Mouse (Mus musculus): ENCODE results near the gene Sept9.

Sept9 gene

DNA sequence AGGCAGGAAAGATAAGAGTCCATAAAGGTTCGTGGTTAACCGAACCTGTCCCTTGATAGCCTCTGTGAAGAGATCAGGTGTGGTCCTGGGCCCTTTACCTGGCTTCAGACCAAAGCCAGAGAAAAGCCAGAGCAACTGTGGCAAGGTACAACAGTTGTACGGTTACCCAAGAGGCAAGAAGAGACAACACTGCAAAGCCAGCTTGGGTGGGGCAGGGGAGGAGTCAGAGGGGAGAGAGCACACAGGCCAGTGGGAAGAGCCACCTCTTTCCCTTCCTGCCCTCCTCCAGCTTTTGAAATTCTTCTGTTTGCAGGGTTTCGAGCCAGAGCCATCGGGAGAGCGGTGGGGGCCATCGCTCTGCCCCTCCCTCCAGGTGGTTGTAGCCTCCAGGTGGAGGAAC, 174.8 kb downstream of the Sept9 start:
- no peak for DNase-seq (ENCODE audit: low spot score in 2 of 2)

DNA sequence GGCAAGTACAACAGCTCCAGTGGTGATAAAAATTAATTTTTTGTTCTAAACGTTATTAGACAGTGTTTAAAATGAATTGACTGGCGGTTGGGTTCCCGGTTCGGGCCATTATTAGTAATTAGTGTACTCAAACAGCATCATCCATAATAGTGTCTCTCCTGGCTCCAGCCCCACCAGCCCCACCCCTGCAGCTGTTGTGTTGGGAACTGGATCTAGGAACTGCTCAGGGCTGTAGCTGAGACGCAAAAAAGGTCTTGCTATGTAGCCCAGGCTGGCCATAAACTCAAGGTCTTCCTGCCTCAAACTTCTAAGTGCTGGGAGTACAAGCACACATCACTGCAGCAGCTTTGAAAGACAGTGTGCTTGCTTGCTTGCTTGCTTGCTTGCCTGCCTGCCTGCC, 180.3 kb downstream of the Sept9 start:
- no peak for DNase-seq (ENCODE audit: low spot score in 2 of 2)

DNA sequence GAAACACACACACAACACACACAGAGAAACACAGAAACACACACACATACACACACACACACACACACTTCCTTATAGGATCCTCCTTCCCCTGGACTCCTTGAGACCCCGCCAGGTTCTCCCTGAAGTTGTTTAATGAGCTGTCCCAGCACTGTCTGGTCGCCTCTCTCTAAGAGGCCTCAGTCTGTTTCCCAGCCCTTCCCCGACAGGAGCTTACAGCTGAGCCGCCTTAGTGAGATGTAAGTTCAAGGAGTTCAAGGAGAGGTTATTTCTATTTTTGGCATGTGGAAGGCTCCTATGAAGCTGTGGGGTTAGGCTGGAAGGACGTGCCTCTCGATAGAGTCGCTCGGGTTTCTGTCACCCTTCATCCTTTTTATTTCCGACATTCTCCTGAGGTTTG, 184.8 kb downstream of the Sept9 start:
- DNase-seq (ENCODE audit: low spot score in 2 of 2): no peak

DNA sequence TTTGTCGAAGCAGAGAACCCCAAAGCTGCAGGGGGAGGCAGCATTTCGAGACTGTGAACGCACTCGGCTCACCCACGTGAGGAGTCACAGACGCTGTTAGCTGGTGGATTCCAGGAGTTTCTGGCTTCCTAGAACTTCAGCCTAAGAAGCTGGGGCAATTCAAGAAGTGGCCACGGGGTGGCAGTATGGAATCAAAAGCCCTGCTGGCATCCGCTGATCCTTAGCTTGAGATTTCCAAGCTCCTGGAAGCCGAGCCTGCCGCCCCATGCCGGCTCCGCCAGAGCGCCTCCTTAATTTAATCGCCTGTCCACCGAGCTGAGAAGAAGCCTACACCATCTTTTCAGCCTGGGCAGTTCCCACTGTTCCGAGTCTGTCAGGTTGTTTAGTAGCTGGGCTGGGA, 185.4 kb downstream of the Sept9 start:
- DNase-seq (ENCODE audit: low spot score in 2 of 2): peak; percentile 80 to 91

DNA sequence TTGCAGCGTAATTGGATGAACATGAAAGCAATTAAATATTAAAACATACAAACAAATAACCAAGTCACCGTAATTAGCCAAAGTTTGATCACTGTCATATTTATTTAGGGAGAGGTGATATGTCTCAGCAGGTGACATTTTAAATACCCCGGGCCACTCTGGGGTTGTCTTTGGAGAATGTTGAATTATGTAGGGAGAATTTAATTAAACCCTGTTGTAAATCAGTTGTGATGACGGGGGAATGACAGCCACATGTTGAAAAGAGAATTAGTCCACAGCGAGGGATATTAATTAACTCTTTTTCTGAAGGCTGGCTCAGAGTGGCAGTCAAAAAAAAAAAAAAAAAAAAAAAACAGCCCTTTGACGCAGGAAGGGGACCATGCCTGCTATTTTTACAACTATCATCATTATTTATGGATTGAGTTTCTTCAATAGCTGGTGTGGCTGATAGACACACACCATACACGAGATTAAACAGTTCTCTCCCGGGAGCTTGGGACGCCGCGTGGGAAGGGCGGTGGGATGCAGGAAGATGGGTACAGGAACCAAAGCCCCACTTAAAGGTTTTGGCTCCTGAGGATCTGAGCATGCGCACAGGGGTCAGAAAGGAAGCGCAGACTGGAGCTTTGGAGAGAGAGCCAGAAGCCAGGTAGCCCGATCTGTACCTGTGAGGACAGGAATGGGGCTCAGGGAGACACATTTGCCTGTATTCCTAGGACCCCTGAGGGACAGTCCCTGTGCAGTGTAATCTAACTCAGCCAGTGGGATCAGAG, 186.1 kb downstream of the Sept9 start:
- no peak for DNase-seq (ENCODE audit: low spot score in 2 of 2)

DNA sequence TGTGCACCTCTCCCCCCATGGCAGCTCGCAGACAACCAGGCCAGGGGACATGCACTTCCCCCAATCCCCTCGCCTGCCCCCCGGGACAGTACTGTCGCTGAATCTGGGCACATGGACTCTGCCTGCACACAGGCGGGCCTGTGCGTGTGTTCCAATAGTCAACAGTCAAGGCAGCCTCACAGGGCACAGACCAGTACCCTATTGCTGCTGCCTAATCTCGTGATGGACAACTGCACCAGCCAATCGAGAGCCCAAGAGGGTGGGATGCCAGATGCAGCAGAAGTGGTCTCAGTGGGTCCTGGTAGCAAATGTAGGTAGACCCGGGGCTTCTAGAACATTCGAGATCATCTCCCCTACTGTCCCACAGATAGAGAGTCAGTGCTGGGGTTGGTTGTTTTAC, 187.8 kb downstream of the Sept9 start:
- no peak for DNase-seq (ENCODE audit: low spot score in 2 of 2)

DNA sequence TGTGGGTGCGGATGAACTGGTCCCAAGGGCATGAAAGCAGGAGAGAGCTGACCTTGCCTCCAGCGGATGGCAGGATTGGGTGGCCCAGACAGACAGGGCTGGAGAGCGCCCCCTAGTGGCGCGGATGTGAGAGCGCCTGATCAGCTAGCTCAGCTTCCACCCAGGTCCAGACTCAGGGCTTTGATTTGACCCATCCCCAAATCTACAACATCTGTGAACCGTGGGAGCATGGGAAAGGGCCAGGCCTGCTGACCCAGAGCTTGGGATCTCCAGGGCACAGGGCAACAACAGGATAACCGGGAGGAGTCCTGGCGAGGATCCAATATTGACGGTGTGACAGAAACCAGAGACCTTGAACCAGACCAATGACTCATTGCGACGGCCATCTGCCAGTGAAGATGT, 190.5 kb downstream of the Sept9 start:
- DNase-seq (ENCODE audit: low spot score in 2 of 2): peak in 1 of 2 experiments; percentile 33

DNA sequence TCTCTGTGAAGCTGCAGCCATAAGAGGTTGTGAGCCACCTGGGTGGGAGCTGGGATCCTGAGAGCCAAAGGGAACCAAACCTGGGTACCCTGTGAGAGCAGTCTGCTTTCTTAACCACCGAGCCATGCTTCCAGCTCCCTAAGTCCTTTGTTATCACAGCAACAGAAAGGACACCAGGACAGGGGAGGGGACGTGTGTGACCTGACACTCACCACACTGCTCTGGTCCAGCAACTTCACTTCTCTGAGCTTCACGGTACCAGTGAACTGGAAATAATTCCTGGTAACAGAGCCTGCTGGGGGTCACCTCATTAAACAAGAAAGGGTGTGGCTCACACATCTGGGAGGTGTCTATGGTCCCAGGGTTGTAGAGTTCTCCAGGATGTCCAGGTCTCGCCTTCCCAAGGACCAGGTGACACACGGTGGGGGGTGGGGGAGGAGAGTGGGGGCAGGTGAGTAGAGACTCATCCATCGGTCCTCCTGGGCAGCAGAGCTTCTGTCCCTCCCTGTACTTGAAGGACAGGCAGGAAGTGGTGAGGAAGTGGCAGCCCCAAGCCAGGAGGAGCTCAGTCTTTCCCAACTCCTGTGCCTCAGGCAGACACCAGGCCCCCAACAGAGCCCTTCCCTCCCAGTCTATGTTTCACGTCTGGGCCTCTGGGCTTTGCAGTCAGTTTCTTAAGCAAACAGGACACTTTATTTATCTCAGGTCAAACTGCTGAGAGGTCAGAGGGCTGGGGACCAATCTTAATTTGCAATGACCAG, 191.5 kb downstream of the Sept9 start:
- DNase-seq (ENCODE audit: low spot score in 2 of 2): no peak

DNA sequence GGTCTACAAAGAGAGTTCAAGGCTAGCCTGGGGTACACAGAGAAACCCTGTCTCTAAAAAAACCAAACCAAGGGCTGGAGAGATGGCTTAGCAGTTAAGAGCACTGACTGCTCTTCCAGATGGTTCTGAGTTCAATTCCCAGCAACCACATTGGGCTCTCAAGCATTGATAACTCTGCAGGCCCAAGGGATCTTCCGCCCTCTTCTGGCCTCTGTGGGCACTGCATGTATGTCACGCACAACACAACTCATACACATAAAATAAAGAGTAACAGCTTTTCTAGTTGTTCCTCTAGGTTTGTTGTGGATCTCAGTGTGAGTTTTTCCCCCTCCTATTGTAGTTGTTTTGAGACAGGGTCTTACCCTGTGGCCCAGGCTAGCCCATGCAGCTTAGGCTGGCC, 192.8 kb downstream of the Sept9 start:
- DNase-seq (ENCODE audit: low spot score in 2 of 2): no peak

DNA sequence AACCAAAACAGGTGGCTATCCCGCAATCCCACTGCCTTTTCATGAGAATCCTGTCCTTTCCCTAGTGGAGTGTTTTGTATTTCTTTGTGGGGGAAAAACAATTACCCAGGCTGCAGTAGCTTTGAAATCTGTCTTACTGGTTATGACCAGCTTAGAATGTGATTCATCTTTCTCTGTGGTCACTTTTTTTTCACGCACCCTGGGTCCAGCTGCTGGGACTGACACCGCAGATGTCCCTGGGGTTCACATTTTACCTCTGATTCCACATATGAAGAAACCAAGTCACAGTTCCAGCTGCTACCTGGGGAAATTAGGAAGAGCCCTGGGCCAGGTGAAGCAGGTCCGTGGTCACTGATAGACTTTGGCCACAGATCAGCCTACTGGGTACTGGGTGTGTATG, 194.3 kb downstream of the Sept9 start:
- DNase-seq (ENCODE audit: low spot score in 2 of 2): no peak

DNA sequence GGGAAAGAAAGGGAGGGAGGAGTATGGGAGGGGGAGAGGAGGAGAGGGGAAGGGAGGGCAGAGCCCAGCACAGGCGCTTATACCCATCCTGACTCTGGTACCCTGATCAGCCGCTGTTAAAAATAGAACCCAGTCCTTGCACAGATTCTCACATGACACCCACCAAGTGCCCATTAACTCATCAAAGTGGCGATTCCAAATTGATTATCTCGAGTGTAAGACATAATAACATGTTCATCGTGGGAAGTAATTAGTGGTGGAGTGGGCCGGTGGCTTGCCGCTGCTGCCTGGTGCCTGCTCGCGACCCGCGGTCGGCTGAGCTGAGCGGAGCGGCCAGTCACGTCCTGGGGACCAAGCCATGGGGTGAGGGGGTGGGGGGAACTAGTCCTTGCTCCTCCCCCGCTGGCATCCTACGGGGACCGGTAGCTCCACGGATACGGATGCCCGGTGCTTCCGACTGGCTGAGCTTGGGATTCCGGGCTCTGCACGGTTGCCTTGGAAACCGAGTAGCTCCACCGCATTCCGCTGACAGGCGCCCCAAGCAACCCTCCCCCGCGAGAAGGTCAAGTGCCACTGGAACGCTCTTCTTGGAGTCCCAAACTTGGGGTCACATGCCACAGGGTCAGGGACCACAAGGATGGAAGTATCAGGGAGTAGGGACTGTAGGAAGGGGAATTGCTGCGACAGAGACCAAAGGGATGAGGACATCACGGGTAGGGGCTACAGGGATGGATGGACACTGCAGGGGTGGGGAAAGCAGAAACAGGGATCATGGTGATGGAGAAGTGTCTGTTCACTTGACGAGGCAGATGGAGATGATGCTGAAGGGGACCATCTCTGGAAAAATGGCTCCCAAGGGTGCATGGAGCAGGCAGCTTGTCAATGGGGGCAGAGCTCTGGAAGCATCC, 195.0 kb downstream of the Sept9 start:
- no peak for DNase-seq (ENCODE audit: low spot score in 2 of 2)

DNA sequence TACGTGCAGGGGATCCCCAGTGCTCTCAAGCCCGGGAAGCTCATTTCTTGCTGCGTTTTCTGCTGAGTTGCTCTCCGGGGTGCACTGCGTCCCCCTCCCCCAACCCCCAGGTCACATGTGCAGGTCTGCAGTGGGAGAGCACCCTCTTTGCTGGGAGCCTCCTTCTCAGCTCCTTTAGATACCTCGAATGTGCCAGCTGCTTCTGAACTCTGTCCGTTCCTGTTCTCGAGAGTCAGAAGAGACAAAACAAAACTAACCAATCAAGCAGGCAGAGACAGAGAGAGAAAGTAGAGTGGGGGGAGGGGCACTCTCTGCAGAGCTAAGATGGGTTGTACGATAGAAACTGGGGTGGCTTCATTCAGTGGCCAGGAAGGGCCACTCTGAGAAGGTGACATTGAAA, 195.8 kb downstream of the Sept9 start:
- no peak for DNase-seq (ENCODE audit: low spot score in 2 of 2)

DNA sequence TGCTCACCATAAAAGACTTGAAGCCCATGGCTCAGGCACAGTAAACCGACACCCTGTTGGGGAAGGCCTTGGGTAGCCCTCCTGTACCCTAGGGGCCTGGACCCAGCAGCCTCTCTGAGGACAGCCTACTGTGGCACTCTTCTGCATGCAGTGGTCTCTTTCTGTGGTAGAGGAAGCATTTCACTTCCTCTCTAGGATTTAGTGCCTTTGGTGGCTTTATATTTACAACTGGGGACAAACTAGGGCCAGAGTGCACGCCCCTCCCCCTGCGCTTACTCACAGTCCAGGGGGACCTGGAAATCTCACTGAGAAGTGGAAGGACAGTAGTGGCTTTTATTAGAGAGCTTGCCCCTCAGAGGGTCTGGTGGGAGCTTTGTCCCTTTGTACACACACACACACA, 197.5 kb downstream of the Sept9 start:
- DNase-seq (ENCODE audit: low spot score in 2 of 2): no peak

DNA sequence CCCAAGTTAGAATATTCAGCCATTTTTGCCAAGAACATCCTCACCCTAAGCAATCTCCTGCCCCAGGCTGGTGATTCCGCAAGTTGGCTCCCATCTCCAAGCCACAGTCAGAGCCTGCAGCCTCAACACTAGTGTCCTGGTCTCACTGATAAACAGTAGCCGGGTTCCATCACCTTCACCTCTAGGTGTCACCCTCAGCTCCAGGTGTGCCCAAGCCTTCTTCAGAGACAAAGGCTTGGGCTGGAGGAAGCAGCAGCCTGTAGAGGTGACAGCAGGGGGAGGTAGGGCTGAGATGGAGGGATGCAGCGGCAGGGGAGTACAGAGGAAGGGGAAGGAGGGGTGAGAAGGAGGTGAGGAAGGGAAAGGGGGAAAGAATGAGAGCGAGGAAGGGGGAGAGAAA, 198.3 kb downstream of the Sept9 start:
- no peak for DNase-seq (ENCODE audit: low spot score in 2 of 2)

DNA sequence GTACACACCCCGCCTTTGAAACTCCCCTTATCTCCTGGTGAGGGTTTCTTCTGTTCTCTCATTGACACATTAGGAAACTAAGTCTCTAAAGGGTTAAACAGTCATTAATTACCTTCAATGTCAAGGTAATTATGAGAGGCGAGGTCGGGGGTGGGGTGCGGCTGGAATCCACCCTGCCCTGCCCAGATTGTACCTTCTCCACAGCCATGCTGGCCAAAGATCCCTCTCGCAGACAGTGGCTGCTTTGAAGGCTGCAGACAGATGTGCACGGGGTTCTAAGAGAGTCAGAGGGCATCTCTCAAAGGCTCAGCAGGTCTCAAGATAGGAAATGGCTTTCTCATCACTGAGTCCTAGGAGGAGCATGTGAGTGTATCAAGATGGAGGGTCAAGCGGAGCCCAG, 198.7 kb downstream of the Sept9 start:
- no peak for DNase-seq (ENCODE audit: low spot score in 2 of 2)

DNA sequence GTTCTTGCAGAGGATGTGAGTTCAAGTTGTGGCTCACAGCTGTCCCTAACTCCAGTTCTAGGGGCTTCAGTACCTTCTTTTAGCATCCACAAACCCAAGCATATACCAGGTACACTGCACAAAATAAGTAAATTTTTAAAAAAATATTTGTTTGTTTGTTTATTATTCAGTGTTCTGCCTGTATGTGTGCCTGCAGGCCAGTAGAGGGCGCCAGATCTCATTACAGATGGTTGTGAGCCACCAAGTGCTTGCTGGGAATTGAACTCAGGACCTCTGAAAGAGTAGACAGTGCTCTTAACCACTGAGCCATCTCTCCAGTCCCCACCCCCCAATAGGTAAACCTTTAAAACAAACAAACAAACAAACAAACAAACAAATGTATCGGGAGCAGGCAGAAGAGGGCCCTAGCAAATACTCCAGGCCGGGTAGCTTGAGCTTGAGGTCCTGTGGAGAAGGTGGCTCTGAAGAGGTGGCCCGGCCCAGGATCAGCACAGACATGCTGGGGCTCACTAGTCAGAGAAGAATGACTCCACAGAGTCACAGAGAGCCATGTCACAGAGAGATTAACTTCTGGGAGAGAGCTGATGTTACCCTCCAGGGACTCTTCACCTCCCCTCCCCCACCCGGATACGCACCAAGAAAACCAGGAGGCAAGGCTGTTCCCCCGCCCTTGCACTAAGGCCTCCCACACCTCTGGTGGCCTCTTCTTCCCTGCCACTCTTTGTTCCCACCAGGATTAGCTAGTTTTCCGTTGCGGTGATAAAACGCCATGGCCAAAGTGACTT, 202.3 kb downstream of the Sept9 start:
- DNase-seq (ENCODE audit: low spot score in 2 of 2): no peak

DNA sequence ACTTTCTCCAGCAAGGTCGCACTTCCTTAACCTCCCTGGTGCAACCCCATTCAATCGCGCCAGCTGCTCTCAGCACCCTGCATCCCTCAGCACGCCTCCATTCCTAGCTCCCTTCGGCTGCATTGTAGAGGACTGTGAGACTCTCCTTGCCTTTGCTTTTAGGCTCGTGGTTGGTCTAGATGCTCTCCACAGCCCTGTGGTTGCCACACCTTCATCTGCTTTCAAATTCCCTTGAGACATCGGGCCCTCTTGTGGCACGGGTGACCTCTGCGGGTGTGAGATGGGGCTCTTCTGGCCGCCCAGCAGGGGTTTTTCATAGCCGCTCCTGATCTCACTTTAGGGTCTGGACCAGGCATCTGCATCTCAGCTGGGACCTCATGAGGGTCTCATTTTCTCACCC, 203.1 kb downstream of the Sept9 start:
- no peak for DNase-seq (ENCODE audit: low spot score in 2 of 2)

DNA sequence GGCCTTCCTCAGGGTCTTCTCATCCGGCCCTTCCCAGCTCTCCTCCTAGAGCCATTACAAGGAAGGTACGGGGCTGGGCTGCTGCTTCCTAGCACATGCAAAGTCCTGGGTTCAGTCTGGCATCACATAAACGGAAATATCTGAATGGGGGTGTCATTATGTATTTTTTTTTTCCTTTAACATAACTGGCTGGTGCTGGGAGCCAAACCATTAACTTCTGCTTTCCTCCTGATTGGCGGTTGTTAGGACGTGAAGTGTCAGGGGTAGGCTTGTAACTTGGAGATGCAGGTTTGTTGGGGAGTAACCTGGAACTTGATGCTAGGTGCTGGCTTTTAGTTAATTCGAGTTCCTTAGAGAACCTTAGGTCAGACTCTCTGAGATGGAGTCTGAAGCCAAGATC, 203.6 kb downstream of the Sept9 start:
- no peak for DNase-seq (ENCODE audit: low spot score in 2 of 2)

DNA sequence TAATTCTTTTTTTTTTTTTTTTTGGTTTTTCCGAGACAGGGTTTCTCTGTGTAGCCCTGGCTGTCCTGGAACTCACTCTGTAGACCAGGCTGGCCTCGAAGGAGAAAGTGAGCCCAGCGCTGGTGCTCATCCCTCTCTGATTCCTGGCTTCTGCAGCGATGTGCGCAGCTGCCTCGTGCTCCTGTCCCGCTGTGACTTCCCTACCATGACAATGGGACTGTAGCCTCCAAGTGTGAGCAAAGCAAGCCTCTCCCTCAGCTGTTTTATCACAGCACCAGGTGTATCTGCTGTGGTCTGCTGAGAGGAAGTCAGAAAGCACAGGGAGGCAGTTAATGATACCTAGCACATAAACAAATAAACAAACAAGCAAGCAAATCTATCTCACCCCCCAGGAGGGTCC, 204.3 kb downstream of the Sept9 start:
- no peak for DNase-seq (ENCODE audit: low spot score in 2 of 2)

DNA sequence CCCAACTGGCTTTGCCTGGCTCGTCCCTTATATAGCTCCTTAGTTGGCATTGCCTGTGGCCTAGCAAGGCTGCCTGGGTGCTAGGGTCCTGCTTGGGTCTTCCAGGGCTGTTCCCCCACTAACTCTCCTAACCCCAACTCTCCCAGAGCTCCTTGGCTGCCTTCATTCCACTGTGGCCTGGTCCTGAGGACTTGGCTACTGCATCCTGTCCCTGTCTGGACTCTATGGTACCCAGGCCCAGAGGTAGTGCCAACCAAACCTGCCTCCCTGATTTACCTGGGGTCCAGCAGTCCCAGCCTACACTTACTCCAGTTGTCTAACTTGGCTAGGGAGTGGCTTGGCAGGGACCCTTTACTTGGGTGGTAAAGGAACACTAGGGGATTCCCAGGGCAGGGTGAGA, 207.2 kb downstream of the Sept9 start:
- no peak for DNase-seq (ENCODE audit: low spot score in 2 of 2)

DNA sequence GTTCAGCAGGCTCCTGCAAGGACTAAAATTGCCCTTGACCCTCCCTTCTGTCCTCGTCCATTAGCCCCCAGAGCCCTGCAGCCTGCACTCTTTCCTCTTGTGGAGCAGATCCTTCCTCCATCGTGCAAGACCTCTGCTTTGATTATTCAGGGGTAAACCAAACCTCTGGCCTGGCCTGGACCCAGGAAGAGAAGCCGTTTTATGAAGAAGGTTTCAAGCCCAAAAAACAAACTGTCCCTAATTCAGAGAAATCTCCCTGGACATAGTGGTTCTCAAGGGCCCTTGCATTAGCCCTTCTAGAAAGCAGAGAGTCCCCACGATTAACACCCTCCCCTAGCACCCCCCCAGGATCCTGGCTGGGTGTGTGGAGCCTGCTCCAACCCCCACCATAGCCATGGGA, 207.7 kb downstream of the Sept9 start:
- no peak for DNase-seq (ENCODE audit: low spot score in 2 of 2)

Measured in urinary bladder, adult 18-20 months (tissue).